Mouse (Mus musculus) erythroblast, embryonic 14.5 days (primary cell): ENCODE measurements around the gene Cenpp.

Experiments
- GATA1 ChIP-seq: IDR thresholded peaks from 2 replicates; pipeline ENCODE4 v1.6.1; 2012; ENCODE audit warnings: low read length, inconsistent platforms, mixed read lengths
- TAL1 ChIP-seq: IDR thresholded peaks from 3 replicates; pipeline ENCODE4 v1.6.1; 2012; ENCODE audit warnings: low read length, inconsistent platforms, mixed read lengths

- TF ChIP-seq GATA1 (no peak), TAL1 (no peak)
Measured at GRCm38 (mm10) chr13:49467585-49467984, 185.0 kb downstream of the Cenpp start.
